Mouse (Mus musculus) bone marrow macrophage, adult 2 months (primary cell): ENCODE results near the gene Tbx19. TPM values are rescaled to one million over a fixed set of nuclear protein-coding genes. Genes with fewer than 3 reads are reported as not detected.

ENCODE experiments used
- H3K27ac ChIP-seq: 2 replicates; pipeline ENCODE4 v1.5.1; 2012; ENCODE audit warnings: low read depth, low read length; ENCODE audit not compliant: insufficient read depth
- H3K4me1 ChIP-seq: 2 replicates; pipeline ENCODE4 v1.6.1; 2012; ENCODE audit warnings: low read length; ENCODE audit not compliant: control insufficient read depth, insufficient read depth
- H3K4me3 ChIP-seq: 2 replicates; pipeline ENCODE4 v1.5.1; 2012; ENCODE audit warnings: mild to moderate bottlenecking, low read length, moderate library complexity; ENCODE audit not compliant: insufficient read depth
- CTCF ChIP-seq: IDR thresholded peaks from 2 replicates; pipeline ENCODE4 v1.5.1; 2012; ENCODE audit warnings: low read depth, mild to moderate bottlenecking, low read length, moderate library complexity
- POLR2A ChIP-seq: IDR thresholded peaks from 2 replicates; pipeline ENCODE4 v1.6.1; 2012; ENCODE audit warnings: mild to moderate bottlenecking, low read depth, low read length, borderline replicate concordance
- polyA plus RNA-seq: library from polyadenylated mRNA; stranded (reverse); fragments of >200 nt; gene quantifications from 2 replicates; pipeline ENCODE4 v1.2.4, GENCODE M21; 2012; ENCODE audit not compliant: missing spikeins, insufficient read depth, insufficient read length

Gene Tbx19
- polyA plus RNA-seq, 1 experiment, result not detected

- Histone ChIP-seq H3K4me3 (no peak overlapping the region), H3K4me1 (peaks cover 11% of the 10 kb centered on the region), H3K27ac (no peak overlapping the region)
- TF ChIP-seq CTCF (no peak), POLR2A (no peak)
Measured at GRCm38 (mm10) chr1:165158841-165159240, 1.7 kb downstream of the Tbx19 start.

GRCm38 (mm10) chr1:165154162-165154561, 6.4 kb downstream of the Tbx19 start:
- TF ChIP-seq POLR2A, result no peak
- TF ChIP-seq CTCF, result no peak
- Histone ChIP-seq H3K27ac (no peak overlapping the region), H3K4me3 (no peak overlapping the region), H3K4me1 (peaks cover 8% of the 10 kb centered on the region)

DNA sequence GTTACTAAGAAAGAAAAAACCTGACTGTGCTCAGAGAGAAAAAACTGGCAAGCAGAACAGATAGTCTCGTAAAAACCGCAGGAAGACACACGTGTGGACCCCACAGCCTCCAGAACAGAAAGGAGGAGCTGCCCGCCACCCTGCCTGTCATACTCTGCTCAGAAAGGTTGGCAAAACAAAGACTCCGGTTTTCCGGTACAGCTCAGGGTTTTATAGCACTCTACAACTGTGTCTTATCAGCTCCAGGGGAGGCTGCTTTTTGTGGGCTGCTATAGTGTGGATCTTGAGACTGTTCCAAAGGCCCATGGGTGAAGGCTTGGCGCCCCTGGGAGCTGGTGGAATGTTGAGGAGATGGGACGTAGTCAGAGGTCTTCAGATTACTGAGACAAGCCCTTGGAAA, 9.4 kb downstream of the Tbx19 start:
- Histone ChIP-seq H3K27ac (no peak overlapping the region), H3K4me1 (peaks cover 8% of the 10 kb centered on the region), H3K4me3 (no peak overlapping the region)
- TF ChIP-seq CTCF, result no peak
- TF ChIP-seq POLR2A, result no peak

DNA sequence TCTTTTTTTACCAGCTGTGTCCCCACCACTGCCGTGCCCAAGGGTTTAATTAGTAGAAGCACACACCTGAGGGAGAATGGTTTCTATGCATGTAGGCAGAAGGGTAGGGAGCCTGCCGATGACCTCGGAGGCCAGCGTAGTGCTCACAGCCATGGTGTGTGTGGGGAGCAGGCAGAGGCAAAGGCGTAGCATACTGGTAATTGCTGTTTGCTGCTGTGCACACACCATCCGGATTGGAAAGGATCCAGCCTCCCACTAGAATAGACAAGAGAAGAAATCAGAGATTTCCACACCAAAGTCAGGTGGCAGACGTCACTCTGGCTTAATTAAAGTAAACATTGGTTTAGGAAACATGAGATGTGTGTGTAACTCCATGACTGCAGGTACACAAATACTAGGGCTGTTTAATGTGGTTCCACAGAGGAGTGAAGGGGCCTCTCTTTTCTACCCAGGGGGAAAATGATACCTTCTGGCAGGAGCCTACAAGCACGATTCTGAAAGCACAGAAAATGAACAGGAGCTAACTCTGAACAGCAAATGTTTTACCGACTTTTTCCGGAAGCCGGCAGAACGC, 18.1 kb downstream of the Tbx19 start:
- Histone ChIP-seq H3K4me3 (no peak overlapping the region), H3K4me1 (peaks cover 10% of the 10 kb centered on the region), H3K27ac (no peak overlapping the region)
- TF ChIP-seq POLR2A (no peak), CTCF (no peak)

- TF ChIP-seq CTCF, result no peak
- no peak for TF ChIP-seq POLR2A
- H3K4me3 ChIP-seq, result no peak overlapping the region
- H3K27ac ChIP-seq, result no peak overlapping the region
- H3K4me1 ChIP-seq, result peaks cover 10% of the 10 kb centered on the region
Measured at GRCm38 (mm10) chr1:165140227-165140626, 20.3 kb downstream of the Tbx19 start.

GRCm38 (mm10) chr1:165133858-165134257, 26.7 kb downstream of the Tbx19 start:
- Histone ChIP-seq H3K27ac (peak overlapping the region; percentile 13), H3K4me3 (no peak overlapping the region), H3K4me1 (peaks cover 21% of the 10 kb centered on the region)
- TF ChIP-seq CTCF, result no peak
- no peak for TF ChIP-seq POLR2A

- no peak overlapping the region for H3K4me3 ChIP-seq
- TF ChIP-seq POLR2A (no peak), CTCF (no peak)
- H3K4me1 ChIP-seq, result peaks cover 17% of the 10 kb centered on the region
- peak overlapping the region; percentile 13 for H3K27ac ChIP-seq
Measured at GRCm38 (mm10) chr1:165133279-165133678, 27.3 kb downstream of the Tbx19 start.

GRCm38 (mm10) chr1:165132187-165132877, 28.2 kb downstream of the Tbx19 start:
- no peak for TF ChIP-seq CTCF
- TF ChIP-seq POLR2A, result no peak
- H3K27ac ChIP-seq, result no peak overlapping the region
- H3K4me1 ChIP-seq, result peaks cover 13% of the 10 kb centered on the region
- no peak overlapping the region for H3K4me3 ChIP-seq

- H3K27ac ChIP-seq, result no peak overlapping the region
- no peak for TF ChIP-seq CTCF
- no peak for TF ChIP-seq POLR2A
- H3K4me3 ChIP-seq, result no peak overlapping the region
- peaks cover 13% of the 10 kb centered on the region for H3K4me1 ChIP-seq
Measured at GRCm38 (mm10) chr1:165129573-165129972, 31.0 kb downstream of the Tbx19 start.

- Histone ChIP-seq H3K4me1 (no peaks in the 10 kb centered on the region), H3K4me3 (no peak overlapping the region), H3K27ac (no peak overlapping the region)
- TF ChIP-seq POLR2A (no peak), CTCF (no peak)
Measured at GRCm38 (mm10) chr1:165121096-165121495, 39.5 kb downstream of the Tbx19 start.
